ENCODE assay signal across 9 mouse cellular contexts in the genomic region with DNA sequence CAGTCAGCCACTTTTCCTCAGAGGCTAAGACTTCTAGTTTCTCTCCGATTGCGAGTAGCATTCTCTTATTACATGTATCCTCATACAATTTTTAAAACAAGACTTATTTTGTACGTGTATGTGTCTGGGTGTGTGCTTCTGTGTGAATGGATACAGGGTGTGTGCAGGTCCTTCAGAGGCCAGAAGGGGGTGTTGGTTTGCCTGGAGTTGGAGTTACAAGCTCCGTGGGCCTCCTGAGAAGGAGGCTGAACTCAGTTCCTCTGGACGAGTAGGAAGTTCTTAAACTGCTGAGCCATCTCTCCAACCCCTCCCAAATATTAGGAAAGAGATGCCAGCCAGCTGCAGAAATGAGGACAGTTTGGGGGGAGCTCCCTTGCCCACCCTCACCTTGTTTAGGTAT. TPM values are rescaled to one million over a fixed set of nuclear protein-coding genes. Genes with fewer than 3 reads are reported as not detected.
DNase-seq lines count a peak whose midpoint lies in the region; ATAC-seq and TF ChIP-seq lines count a peak whose summit lies in the region.
"Had no signal": no experiment of that assay in that cellular context is flagged by ENCODE, and none has a peak within 500 bp of the region (broad histone marks: within the 10 kb centered on the region; RNA-seq: fewer than 3 reads in every experiment).

No protein-coding gene starts in this region.

- 80% methylated on average over 5 of the region's 5 CpGs for WGBS in intestine, postnatal 0 days
- 81% methylated on average over 5 of the region's 5 CpGs for WGBS in intestine, embryonic 15.5 days
- 57% methylated on average over 5 of the region's 5 CpGs for WGBS in spleen, adult 2 months
- 76% methylated on average over 5 of the region's 5 CpGs for WGBS in heart, embryonic 12.5 days

- no peaks in the 10 kb centered on the region for H3K27me3 ChIP-seq in intestine, postnatal 0 days (replicated peaks; ENCODE audit: control insufficient read depth, insufficient read depth, low read length)
- no peaks in the 10 kb centered on the region for H3K27me3 ChIP-seq in intestine, embryonic 15.5 days (replicated peaks)
- H3K27me3 ChIP-seq in spleen, adult 2 months (ENCODE audit: control insufficient read depth, insufficient read depth, low read length) = no peaks in the 10 kb centered on the region
- no peaks in the 10 kb centered on the region for H3K27me3 ChIP-seq in heart, embryonic 12.5 days (replicated peaks)
- H3K27me3 ChIP-seq: Patski had no signal

- no peak for TF ChIP-seq POLR2A in spleen, adult 2 months (IDR thresholded peaks at IDR 0.05; ENCODE audit: low read depth, low read length)

- H3K4me3 ChIP-seq in intestine, postnatal 0 days (ENCODE audit: low read depth, low read length) = no peak overlapping the region
- no peak overlapping the region for H3K4me3 ChIP-seq in intestine, embryonic 15.5 days (replicated peaks)
- no peak overlapping the region for H3K4me3 ChIP-seq in spleen, adult 2 months (ENCODE audit: extremely low read depth, insufficient read depth, insufficient read length)
- H3K4me3 ChIP-seq in heart, embryonic 12.5 days = no peak overlapping the region

- no peak for DNase-seq in spleen, adult 2 months (ENCODE audit: low read depth in 1 of 2, low spot score in 2 of 2)
- no peak for DNase-seq in spleen, postnatal 14 days (ENCODE audit: low spot score in 2 of 2)
- peak; percentile 55 to 67 for DNase-seq in cerebellum, postnatal 25 days
- DNase-seq in thymus, postnatal 14 days = peak; percentile 41
- no peak for DNase-seq in heart, postnatal 36 days

- no peak overlapping the region for H3K4me2 ChIP-seq in intestine, postnatal 0 days (replicated peaks; ENCODE audit: low read depth)
- no peak overlapping the region for H3K4me2 ChIP-seq in intestine, embryonic 15.5 days (replicated peaks)
- no peak overlapping the region for H3K4me2 ChIP-seq in heart, embryonic 12.5 days

- no peaks in the 10 kb centered on the region for H3K9me3 ChIP-seq in intestine, postnatal 0 days (ENCODE audit: control insufficient read depth)
- no peaks in the 10 kb centered on the region for H3K9me3 ChIP-seq in intestine, embryonic 15.5 days
- H3K9me3 ChIP-seq in heart, embryonic 12.5 days (replicated peaks) = no peaks in the 10 kb centered on the region

- no peaks in the 10 kb centered on the region for H3K4me1 ChIP-seq in intestine, postnatal 0 days (replicated peaks; ENCODE audit: control insufficient read depth, insufficient read depth, low read length)
- H3K4me1 ChIP-seq in intestine, embryonic 15.5 days (replicated peaks) = peaks cover 4% of the 10 kb centered on the region
- peaks cover 11% of the 10 kb centered on the region; the same call in 1 of the 2 replicates for H3K4me1 ChIP-seq in spleen, adult 2 months (ENCODE audit: control insufficient read depth, insufficient read depth, insufficient read length)
- peaks cover 9% of the 10 kb centered on the region for H3K4me1 ChIP-seq in heart, embryonic 12.5 days (replicated peaks)

- peak; percentile 49 for TF ChIP-seq CTCF in intestine, postnatal 0 days (IDR thresholded peaks at IDR 0.05; ENCODE audit: low read depth)
- TF ChIP-seq CTCF in spleen, adult 2 months (IDR thresholded peaks at IDR 0.05; ENCODE audit: extremely low read depth, insufficient read depth, insufficient read length, insufficient replicate concordance) = peak; percentile 17; the same call in 1 of the 2 replicates

- H3K36me3 ChIP-seq in intestine, postnatal 0 days (ENCODE audit: control insufficient read depth, insufficient read depth) = no peaks in the 10 kb centered on the region
- H3K36me3 ChIP-seq in intestine, embryonic 15.5 days = no peaks in the 10 kb centered on the region
- H3K36me3 ChIP-seq in spleen, adult 2 months (ENCODE audit: control insufficient read depth, insufficient read depth, low read length) = no peaks in the 10 kb centered on the region
- H3K36me3 ChIP-seq in heart, embryonic 12.5 days = no peaks in the 10 kb centered on the region

- ATAC-seq in intestine, postnatal 0 days = no peak
- ATAC-seq in intestine, embryonic 15.5 days = no peak
- no peak for ATAC-seq in heart, embryonic 12.5 days (ENCODE audit: insufficient number of reproducible peaks, low FRiP score)
- ATAC-seq: Patski had no signal

- intact Hi-C loops in heart, postnatal 36 days (cut with DNase I) = loop anchor here (5.0 kb wide), 1 partner anchor 39 kb away; no protein-coding TSS in a partner anchor

- no peak overlapping the region for H3K9ac ChIP-seq in intestine, postnatal 0 days (ENCODE audit: low read depth, low read length)
- no peak overlapping the region for H3K9ac ChIP-seq in intestine, embryonic 15.5 days
- H3K9ac ChIP-seq in heart, embryonic 12.5 days = no peak overlapping the region

- no peak overlapping the region for H3K27ac ChIP-seq in intestine, postnatal 0 days (ENCODE audit: low read depth, low read length)
- H3K27ac ChIP-seq in intestine, embryonic 15.5 days = no peak overlapping the region
- no peak overlapping the region for H3K27ac ChIP-seq in spleen, adult 2 months (ENCODE audit: insufficient read depth, low read length)
- no peak overlapping the region for H3K27ac ChIP-seq in heart, embryonic 12.5 days (ENCODE audit: poor library complexity, severe bottlenecking)

RNA-seq across cellular contexts. Expression of a gene that starts 2.8 kb away (rescaled TPM):
- polyA plus RNA-seq in intestine, postnatal 0 days (2015; fragmentation: Nextera tagmentation; extraction: Ambion mirVana) = 5.1 and 5.7 TPM in 2 replicates
- polyA plus RNA-seq in intestine, embryonic 15.5 days (2015; fragmentation: Nextera tagmentation; extraction: Ambion mirVana) = 4.9 and 6.6 TPM in 2 replicates
- 8.8 and 12.5 TPM in 2 replicates for polyA plus RNA-seq in spleen, adult 2 months (2012; rRNA removed)
- polyA plus RNA-seq in heart, embryonic 12.5 days (2016; fragmentation: Nextera tagmentation; extraction: Ambion mirVana) = 7.5 and 8.6 TPM in 2 replicates
- 1 to 10 TPM; 5.6 to 6.4 TPM for total RNA-seq in heart, postnatal 36 days (2021)

RNA-seq across cellular contexts. Expression of a gene that starts 7.0 kb away (rescaled TPM):
- 16.7 and 17.0 TPM in 2 replicates for polyA plus RNA-seq in intestine, postnatal 0 days (2015; fragmentation: Nextera tagmentation; extraction: Ambion mirVana)
- polyA plus RNA-seq in intestine, embryonic 15.5 days (2015; fragmentation: Nextera tagmentation; extraction: Ambion mirVana) = 40.4 and 40.5 TPM in 2 replicates
- polyA plus RNA-seq in spleen, adult 2 months (2012; rRNA removed) = 9.8 and 10.1 TPM in 2 replicates
- polyA plus RNA-seq in heart, embryonic 12.5 days (2016; fragmentation: Nextera tagmentation; extraction: Ambion mirVana) = 43.9 and 47.1 TPM in 2 replicates
- 1 to 10 TPM; 8.3 to 8.7 TPM for total RNA-seq in heart, postnatal 36 days (2021)

Comparison
In these comparisons a context has a peak if more than half of its experiments do, and no peak if none do; other contexts are left out.
1. DNase-seq: peak in cerebellum, postnatal 25 days (2 of 2) and thymus, postnatal 14 days (single experiment); none in spleen, adult 2 months (0 of 2), spleen, postnatal 14 days (0 of 2) and heart, postnatal 36 days (0 of 2).